Mouse (Mus musculus) frontal cortex, postnatal 36 days (tissue): ENCODE data around the gene Ntm.

Experiments
- DNase-seq, 2 experiments: peaks; one replicate each; pipeline ENCODE4 v3.0.0; 2022; ENCODE audit warnings: low spot score in 2 of 2

The Ntm gene

GRCm38 (mm10) chr9:29242497-29243422 lies 720.2 kb downstream of the Ntm start:
- DNase-seq, result no peak

- DNase-seq, result no peak
Observed at GRCm38 (mm10) chr9:29240797-29241196, 722.1 kb downstream of the Ntm start.

- no peak for DNase-seq
Observed at GRCm38 (mm10) chr9:29238973-29239372, 724.0 kb downstream of the Ntm start.

GRCm38 (mm10) chr9:29236752-29237151 lies 726.2 kb downstream of the Ntm start:
- no peak for DNase-seq

GRCm38 (mm10) chr9:29227747-29228146 lies 735.2 kb downstream of the Ntm start:
- DNase-seq, result no peak

- DNase-seq, result no peak
Observed at GRCm38 (mm10) chr9:29222915-29223545, 739.9 kb downstream of the Ntm start.

GRCm38 (mm10) chr9:29220941-29221615 lies 741.9 kb downstream of the Ntm start:
- no peak for DNase-seq

GRCm38 (mm10) chr9:29220493-29220892 lies 742.4 kb downstream of the Ntm start:
- peak in 1 of 2 experiments; percentile 53 for DNase-seq

GRCm38 (mm10) chr9:29217951-29218350 lies 745.0 kb downstream of the Ntm start:
- no peak for DNase-seq

GRCm38 (mm10) chr9:29216528-29216927 lies 746.4 kb downstream of the Ntm start:
- no peak for DNase-seq

GRCm38 (mm10) chr9:29215796-29216195 lies 747.1 kb downstream of the Ntm start:
- DNase-seq, result no peak

GRCm38 (mm10) chr9:29215241-29215640 lies 747.7 kb downstream of the Ntm start:
- DNase-seq, result no peak

- no peak for DNase-seq
Observed at GRCm38 (mm10) chr9:29209243-29209642, 753.7 kb downstream of the Ntm start.

- no peak for DNase-seq
Observed at GRCm38 (mm10) chr9:29208142-29208541, 754.8 kb downstream of the Ntm start.

- no peak for DNase-seq
Observed at GRCm38 (mm10) chr9:29205680-29206079, 757.3 kb downstream of the Ntm start.

GRCm38 (mm10) chr9:29202196-29202595 lies 760.7 kb downstream of the Ntm start:
- peak in 1 of 2 experiments; percentile 51 for DNase-seq

- peak in 1 of 2 experiments; percentile 58 for DNase-seq
Observed at GRCm38 (mm10) chr9:29201163-29202053, 761.5 kb downstream of the Ntm start.

- no peak for DNase-seq
Observed at GRCm38 (mm10) chr9:29197046-29197445, 765.9 kb downstream of the Ntm start.

GRCm38 (mm10) chr9:29194265-29194664 lies 768.7 kb downstream of the Ntm start:
- DNase-seq, result no peak

GRCm38 (mm10) chr9:29183011-29183410 lies 779.9 kb downstream of the Ntm start:
- no peak for DNase-seq

- DNase-seq, result no peak
Observed at GRCm38 (mm10) chr9:29181661-29182060, 781.3 kb downstream of the Ntm start.
